Mouse (Mus musculus) bone marrow macrophage, adult 2 months (primary cell): ENCODE results near the gene Timm8a2.

ENCODE experiments used
- CTCF ChIP-seq: IDR thresholded peaks from 2 replicates; pipeline ENCODE4 v1.5.1; 2012; ENCODE audit warnings: low read depth, mild to moderate bottlenecking, low read length, moderate library complexity
- POLR2A ChIP-seq: IDR thresholded peaks from 2 replicates; pipeline ENCODE4 v1.6.1; 2012; ENCODE audit warnings: mild to moderate bottlenecking, low read depth, low read length, borderline replicate concordance

DNA sequence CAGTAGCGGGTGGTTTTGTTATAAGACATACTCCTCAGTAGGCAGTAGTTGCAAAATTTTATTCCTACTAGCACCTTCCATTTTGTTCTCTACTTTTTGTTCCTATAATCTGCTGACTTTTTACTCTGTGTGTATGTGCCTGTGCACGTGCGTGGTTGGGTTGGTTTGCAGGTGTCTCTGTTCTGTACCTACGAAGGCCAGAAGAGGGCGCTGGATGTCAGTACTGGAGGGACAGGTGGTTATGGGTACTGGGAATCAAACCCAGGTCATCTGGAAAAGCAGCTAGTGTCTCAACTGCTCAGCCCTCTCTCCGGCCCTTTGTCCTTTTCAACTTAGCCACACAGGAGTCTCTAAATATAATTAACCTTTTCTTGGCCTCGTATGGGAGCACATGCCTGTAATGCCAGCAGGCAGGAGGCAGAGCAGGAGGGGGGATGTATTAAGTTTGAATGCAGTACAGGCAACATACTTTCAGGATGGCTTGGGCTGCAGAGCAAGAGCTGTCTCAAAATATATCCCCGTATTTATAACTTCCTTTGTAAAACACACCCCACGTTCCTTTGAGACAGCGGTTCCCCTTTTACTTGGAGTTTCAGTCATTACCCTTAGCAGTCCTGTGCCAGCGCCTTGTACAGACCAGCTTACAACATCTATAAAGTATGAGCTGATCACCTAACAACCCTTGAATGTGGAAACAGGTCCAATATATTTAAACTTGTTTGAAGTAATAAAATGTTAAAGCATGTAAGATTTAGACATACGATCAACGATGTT lies 4.6 kb downstream of the Timm8a2 start:
- TF ChIP-seq CTCF (peak; percentile 58; the same call in 1 of the 2 replicates), POLR2A (no peak)
